Mouse (Mus musculus) embryonic facial prominence, embryonic 12.5 days (tissue): ENCODE data around the gene Bcl2l13. TPM values are rescaled to one million over a fixed set of nuclear protein-coding genes. Genes with fewer than 3 reads are reported as not detected.
A peak's percentile ranks its signal among the peaks of the same experiment; 100 is the strongest.
"Not testable (repeated sequence)": the region's sequence is repeated elsewhere in the genome, so short reads cannot be mapped to it uniquely, and the experiment has no call there.

Experiments
- ATAC-seq: fragments of 200-750 bp; cut with Nextera tagmentation; 2 replicates; pipeline ENCODE4 v1.8.0; 2017; ENCODE audit not compliant: insufficient number of reproducible peaks, insufficient read depth, low FRiP score, low TSS enrichment
- H3K27ac ChIP-seq: fragments of 300-500 bp; sonication (generic); 2 replicates; pipeline ENCODE4 v1.5.1; 2016; ENCODE audit warnings: mild to moderate bottlenecking
- H3K27me3 ChIP-seq: fragments of 300-500 bp; sonication (generic); 2 replicates; pipeline ENCODE4 v1.6.1; 2016; ENCODE audit warnings: mild to moderate bottlenecking, moderate library complexity
- H3K36me3 ChIP-seq: fragments of 300-500 bp; sonication (generic); 2 replicates; pipeline ENCODE4 v1.6.1; 2016; ENCODE audit warnings: mild to moderate bottlenecking
- H3K4me1 ChIP-seq: fragments of 300-500 bp; sonication (generic); 2 replicates; pipeline ENCODE4 v1.6.1; 2016
- H3K4me2 ChIP-seq: fragments of 300-500 bp; sonication (generic); replicated peaks from 2 replicates; pipeline ENCODE4 v1.6.1; 2016; ENCODE audit warnings: mild to moderate bottlenecking, moderate library complexity
- H3K4me3 ChIP-seq: fragments of 300-500 bp; sonication (generic); 2 replicates; pipeline ENCODE4 v1.5.1; 2016; ENCODE audit warnings: mild to moderate bottlenecking
- H3K9ac ChIP-seq: fragments of 300-500 bp; sonication (generic); 2 replicates; pipeline ENCODE4 v1.6.1; 2016; ENCODE audit warnings: mild to moderate bottlenecking, moderate library complexity
- H3K9me3 ChIP-seq: fragments of 300-500 bp; sonication (generic); 2 replicates; pipeline ENCODE4 v1.6.1; 2016; ENCODE audit warnings: mild to moderate bottlenecking, moderate library complexity
- WGBS: fragments of 180-500 bp; shearing (Covaris S2); methylation state at CpG from one replicate; pipeline ENCODE4 v1.1.7; 2016; 5-methylcytosine and 5-hydroxymethylcytosine counted together
- polyA plus RNA-seq: library from polyadenylated mRNA; unstranded; fragments of >200 nt; fragmentation: Nextera tagmentation; extraction: Ambion mirVana; gene quantifications from 2 replicates; pipeline ENCODE4 v1.2.1, GENCODE M21; 2016

Gene Bcl2l13
- polyA plus RNA-seq, 1 experiment from 2014 or later: 37.1 TPM

- Histone ChIP-seq H3K9me3 (no peaks in the 10 kb centered on the region), H3K27me3 (no peaks in the 10 kb centered on the region), H3K4me2 (no peak overlapping the region), H3K4me1 (no peaks in the 10 kb centered on the region), H3K9ac (no peak overlapping the region), H3K4me3 (no peak overlapping the region), H3K27ac (no peak overlapping the region), H3K36me3 (no peaks in the 10 kb centered on the region)
- 90% methylated on average over 5 of the region's 5 CpGs for whole genome bisulfite sequencing
- ATAC-seq: no peak
Measured at GRCm38 (mm10) chr6:120905111-120905510, 69.1 kb downstream of the Bcl2l13 start.

GRCm38 (mm10) chr6:120906521-120906920 lies 70.5 kb downstream of the Bcl2l13 start:
- WGBS: 93% methylated on average over 6 of the region's 6 CpGs
- H3K36me3 ChIP-seq: no peaks in the 10 kb centered on the region
- no peaks in the 10 kb centered on the region for H3K9me3 ChIP-seq
- H3K4me1 ChIP-seq: no peaks in the 10 kb centered on the region
- H3K27me3 ChIP-seq: no peaks in the 10 kb centered on the region
- no peak for ATAC-seq
- H3K9ac ChIP-seq: no peak overlapping the region
- H3K27ac ChIP-seq: no peak overlapping the region
- no peak overlapping the region for H3K4me2 ChIP-seq
- H3K4me3 ChIP-seq: no peak overlapping the region

- not testable (repeated sequence) for ATAC-seq, H3K27me3 ChIP-seq, H3K27ac ChIP-seq, H3K4me1 ChIP-seq, H3K36me3 ChIP-seq, H3K9me3 ChIP-seq, H3K4me2 ChIP-seq, H3K9ac ChIP-seq, H3K4me3 ChIP-seq
- 85% methylated on average over 10 of the region's 10 CpGs for WGBS
Measured at GRCm38 (mm10) chr6:120907876-120908597, 72.0 kb downstream of the Bcl2l13 start.

- WGBS: 80% methylated on average over 3 of the region's 3 CpGs
- H3K4me3 ChIP-seq: no peak overlapping the region
- H3K9ac ChIP-seq: no peak overlapping the region
- no peaks in the 10 kb centered on the region for H3K36me3 ChIP-seq
- H3K27me3 ChIP-seq: no peaks in the 10 kb centered on the region
- no peak for ATAC-seq
- no peak overlapping the region for H3K27ac ChIP-seq
- H3K4me2 ChIP-seq: no peak overlapping the region
- no peaks in the 10 kb centered on the region for H3K4me1 ChIP-seq
- H3K9me3 ChIP-seq: no peaks in the 10 kb centered on the region
Measured at GRCm38 (mm10) chr6:120909501-120909900, 73.5 kb downstream of the Bcl2l13 start.

- 69% methylated on average over 13 of the region's 13 CpGs for WGBS
- Histone ChIP-seq H3K4me3 (no peak overlapping the region), H3K9me3 (no peaks in the 10 kb centered on the region), H3K36me3 (no peaks in the 10 kb centered on the region), H3K9ac (no peak overlapping the region), H3K4me2 (no peak overlapping the region), H3K27me3 (peaks cover 8% of the 10 kb centered on the region; the same call in 1 of the 2 replicates), H3K4me1 (no peaks in the 10 kb centered on the region; the same call in 1 of the 2 replicates), H3K27ac (no peak overlapping the region)
- no peak for ATAC-seq
Measured at GRCm38 (mm10) chr6:120911213-120912007, 75.4 kb downstream of the Bcl2l13 start.

- H3K36me3 ChIP-seq: no peaks in the 10 kb centered on the region
- no peaks in the 10 kb centered on the region for H3K9me3 ChIP-seq
- H3K27ac ChIP-seq: no peak overlapping the region
- H3K4me1 ChIP-seq: no peaks in the 10 kb centered on the region; the same call in 1 of the 2 replicates
- no peak for ATAC-seq
- no peak overlapping the region for H3K4me3 ChIP-seq
- H3K9ac ChIP-seq: no peak overlapping the region
- 49% methylated on average over 2 of the region's 2 CpGs for WGBS
- no peak overlapping the region for H3K4me2 ChIP-seq
- H3K27me3 ChIP-seq: peaks cover 8% of the 10 kb centered on the region; the same call in 1 of the 2 replicates
Measured at GRCm38 (mm10) chr6:120912931-120913330, 76.9 kb downstream of the Bcl2l13 start.

GRCm38 (mm10) chr6:120913783-120914182 lies 77.8 kb downstream of the Bcl2l13 start:
- no peak for ATAC-seq
- Histone ChIP-seq H3K36me3 (no peaks in the 10 kb centered on the region), H3K9ac (no peak overlapping the region), H3K27ac (no peak overlapping the region), H3K4me2 (no peak overlapping the region), H3K4me3 (no peak overlapping the region), H3K9me3 (no peaks in the 10 kb centered on the region), H3K27me3 (peaks cover 8% of the 10 kb centered on the region; the same call in 1 of the 2 replicates), H3K4me1 (no peaks in the 10 kb centered on the region; the same call in 1 of the 2 replicates)
- WGBS: 81% methylated on average over 8 of the region's 8 CpGs

- no peaks in the 10 kb centered on the region for H3K9me3 ChIP-seq
- no peak overlapping the region for H3K9ac ChIP-seq
- no peak overlapping the region for H3K4me2 ChIP-seq
- H3K4me1 ChIP-seq: no peaks in the 10 kb centered on the region; the same call in 1 of the 2 replicates
- 78% methylated on average over 4 of the region's 4 CpGs for WGBS
- no peak for ATAC-seq
- H3K4me3 ChIP-seq: no peak overlapping the region
- H3K27ac ChIP-seq: no peak overlapping the region
- peaks cover 8% of the 10 kb centered on the region; the same call in 1 of the 2 replicates for H3K27me3 ChIP-seq
- no peaks in the 10 kb centered on the region for H3K36me3 ChIP-seq
Measured at GRCm38 (mm10) chr6:120914533-120914910, 78.5 kb downstream of the Bcl2l13 start.

GRCm38 (mm10) chr6:120914911-120915648 lies 79.1 kb downstream of the Bcl2l13 start:
- no peaks in the 10 kb centered on the region for H3K9me3 ChIP-seq
- peaks cover 8% of the 10 kb centered on the region; the same call in 1 of the 2 replicates for H3K27me3 ChIP-seq
- ATAC-seq: no peak
- WGBS: 47% methylated on average over 9 of the region's 9 CpGs
- no peaks in the 10 kb centered on the region; the same call in 1 of the 2 replicates for H3K4me1 ChIP-seq
- H3K4me2 ChIP-seq: no peak overlapping the region
- no peaks in the 10 kb centered on the region for H3K36me3 ChIP-seq
- no peak overlapping the region for H3K4me3 ChIP-seq
- H3K27ac ChIP-seq: no peak overlapping the region
- no peak overlapping the region for H3K9ac ChIP-seq

GRCm38 (mm10) chr6:120915649-120915975 lies 79.6 kb downstream of the Bcl2l13 start:
- ATAC-seq: no peak
- peak overlapping the region; percentile 98 for H3K4me2 ChIP-seq

More at GRCm38 (mm10) chr6:120915649-120915975, 79.6 kb downstream of the Bcl2l13 start:
- WGBS: 34% methylated on average over 2 of the region's 2 CpGs
- H3K9ac ChIP-seq: no peak overlapping the region
- H3K4me1 ChIP-seq: no peaks in the 10 kb centered on the region; the same call in 1 of the 2 replicates
- no peaks in the 10 kb centered on the region for H3K36me3 ChIP-seq
- no peaks in the 10 kb centered on the region for H3K9me3 ChIP-seq
- peaks cover 8% of the 10 kb centered on the region; the same call in 1 of the 2 replicates for H3K27me3 ChIP-seq
- H3K27ac ChIP-seq: no peak overlapping the region
- H3K4me3 ChIP-seq: 0 out of 2 replicates have a peak overlapping the region, but pooled peaks have one; percentile 69
